Mouse (Mus musculus): ENCODE results near the gene Adam26a. TPM values are rescaled to one million over a fixed set of nuclear protein-coding genes. Genes with fewer than 3 reads are reported as not detected.

Adam26a gene
- not detected in 2 replicates for polyA plus RNA-seq (2015; fragmentation: Nextera tagmentation; extraction: Ambion mirVana)

DNA sequence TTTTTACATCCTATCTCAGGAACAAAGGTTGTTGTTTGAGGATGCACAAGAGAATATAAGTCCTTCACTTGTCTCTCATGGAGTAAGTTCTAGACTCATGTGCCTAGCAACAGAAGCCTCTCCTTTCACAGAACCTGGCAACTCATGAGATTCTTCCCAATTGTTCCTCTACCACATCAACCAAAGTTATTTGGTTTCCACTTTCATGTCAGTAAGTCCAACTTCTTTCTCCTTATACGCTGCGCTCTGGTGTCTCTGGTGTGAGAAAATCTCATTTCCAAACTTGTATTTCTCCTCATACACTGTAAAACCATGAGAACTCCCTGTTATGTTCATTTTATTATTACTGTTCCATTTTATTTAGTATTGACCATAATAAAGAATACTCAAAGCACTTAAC lies at the start of gene Adam26a:
Gene Adam26a, minus strand, starts transcription at position 101 of the 400 bp plus-strand sequence.

DNA sequence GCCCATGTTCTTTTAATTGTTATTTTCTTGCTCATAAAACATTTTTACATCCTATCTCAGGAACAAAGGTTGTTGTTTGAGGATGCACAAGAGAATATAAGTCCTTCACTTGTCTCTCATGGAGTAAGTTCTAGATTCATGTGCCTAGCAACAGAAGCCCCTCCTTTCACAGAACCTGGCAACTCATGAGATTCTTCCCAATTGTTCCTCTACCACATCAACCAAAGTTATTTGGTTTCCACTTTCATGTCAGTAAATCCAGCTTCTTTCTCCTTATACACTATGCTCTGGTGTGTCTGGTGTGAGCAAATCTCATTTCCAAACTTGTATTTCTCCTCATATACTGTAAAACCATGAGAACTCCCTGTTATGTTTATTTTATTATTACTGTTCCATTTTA lies 48.5 kb downstream of the Adam26a start, which contains the start of gene Adam26b:
Gene Adam26b, minus strand, starts transcription at position 101 of the 400 bp plus-strand sequence.

Other genes starting within 250 kb of the Adam26a start
- not detected in 2 replicates for gene Adam26b, start 48.6 kb downstream of the Adam26a start, polyA plus RNA-seq (2015; fragmentation: Nextera tagmentation; extraction: Ambion mirVana)
- not detected in 2 replicates for gene Gm5346, start 50.6 kb upstream of the Adam26a start, polyA plus RNA-seq (2015; fragmentation: Nextera tagmentation; extraction: Ambion mirVana)
- gene Adam34, start 133.3 kb upstream of the Adam26a start, polyA plus RNA-seq (2015; fragmentation: Nextera tagmentation; extraction: Ambion mirVana) = not detected in 2 replicates

Data from skeletal muscle tissue, postnatal 0 days (tissue).